Mouse (Mus musculus) adrenal gland, postnatal 36 days (tissue): ENCODE measurements around the gene Il17re. TPM values are rescaled to one million over a fixed set of nuclear protein-coding genes. Genes with fewer than 3 reads are reported as not detected.

Experiments
- DNase-seq, 2 experiments: peaks; one replicate each; pipeline ENCODE4 v3.0.0; 2021; ENCODE audit warnings: mixed read lengths in 1 of 2
- microRNA-seq: library from miRNA; unstranded; fragments of <30 nt; microRNA quantifications from one replicate; pipeline ENCODE4 v1.2.0, GENCODE M21; 2021
- total RNA-seq, 2 experiments: library from RNA; stranded (reverse); gene quantifications; 2 replicates each; pipeline ENCODE4 v1.2.3; 2021

Il17re gene
- total RNA-seq, 2 experiments from 2014 or later = 0.50 to 0.76 TPM

DNA sequence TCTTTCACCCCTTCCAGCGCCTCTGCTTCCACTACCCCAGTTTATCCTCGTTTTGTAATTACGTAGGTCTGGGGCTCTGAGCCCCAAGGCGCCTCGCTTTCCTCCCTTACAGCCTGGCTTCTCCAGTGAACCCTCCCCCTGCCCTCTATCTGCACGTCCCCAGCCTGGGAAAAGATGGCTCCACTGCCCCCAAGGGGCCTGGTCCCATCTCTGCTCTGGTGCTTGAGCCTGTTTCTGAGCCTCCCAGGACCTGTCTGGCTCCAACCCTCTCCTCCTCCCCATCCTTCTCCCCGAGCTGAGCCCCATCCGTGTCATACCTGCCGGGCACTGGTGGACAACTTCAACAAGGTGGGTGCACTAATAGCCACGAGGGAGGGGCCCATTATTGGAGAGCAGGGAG, 25.4 kb downstream of the Il17re start:
- peak; percentile 25 to 34 for DNase-seq

DNA sequence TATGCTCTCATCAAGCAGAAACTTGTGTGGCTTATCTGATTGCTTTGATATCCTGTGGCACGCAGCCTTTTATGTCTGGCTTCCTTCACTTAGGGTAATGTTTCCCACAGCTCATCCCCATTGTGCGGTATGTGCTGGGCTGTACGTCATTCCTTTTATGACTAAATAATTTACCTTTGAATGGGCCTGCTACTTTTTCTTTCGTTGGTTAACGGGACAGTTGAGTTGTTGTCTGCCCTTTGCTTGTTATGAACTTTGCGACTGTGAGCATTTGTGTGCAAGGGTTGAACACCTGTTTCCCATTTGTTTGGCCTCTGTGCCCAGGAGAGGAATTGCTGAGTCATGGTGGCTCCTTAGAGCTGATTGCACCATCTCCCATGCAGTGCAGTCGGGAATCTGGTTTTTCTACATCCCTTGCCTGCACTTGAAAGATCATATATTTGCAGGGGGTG, 28.9 kb downstream of the Il17re start:
- peak in 1 of 2 experiments; percentile 36 for DNase-seq

DNA sequence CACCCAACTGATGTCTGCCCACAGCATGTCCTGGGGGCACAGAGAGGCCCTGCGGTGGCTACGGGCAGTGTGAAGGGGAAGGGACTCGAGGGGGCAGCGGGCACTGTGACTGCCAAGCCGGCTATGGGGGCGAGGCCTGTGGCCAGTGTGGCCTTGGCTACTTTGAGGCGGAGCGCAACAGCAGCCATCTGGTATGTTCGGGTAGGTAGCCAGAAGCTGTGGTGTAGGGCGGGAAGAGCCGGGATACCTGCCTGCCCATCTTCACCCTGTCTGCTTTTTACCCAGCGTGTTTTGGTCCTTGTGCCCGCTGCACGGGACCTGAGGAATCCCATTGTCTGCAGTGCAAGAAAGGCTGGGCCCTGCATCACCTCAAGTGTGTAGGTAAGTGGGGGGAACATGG, 31.1 kb downstream of the Il17re start:
- no peak for DNase-seq

DNA sequence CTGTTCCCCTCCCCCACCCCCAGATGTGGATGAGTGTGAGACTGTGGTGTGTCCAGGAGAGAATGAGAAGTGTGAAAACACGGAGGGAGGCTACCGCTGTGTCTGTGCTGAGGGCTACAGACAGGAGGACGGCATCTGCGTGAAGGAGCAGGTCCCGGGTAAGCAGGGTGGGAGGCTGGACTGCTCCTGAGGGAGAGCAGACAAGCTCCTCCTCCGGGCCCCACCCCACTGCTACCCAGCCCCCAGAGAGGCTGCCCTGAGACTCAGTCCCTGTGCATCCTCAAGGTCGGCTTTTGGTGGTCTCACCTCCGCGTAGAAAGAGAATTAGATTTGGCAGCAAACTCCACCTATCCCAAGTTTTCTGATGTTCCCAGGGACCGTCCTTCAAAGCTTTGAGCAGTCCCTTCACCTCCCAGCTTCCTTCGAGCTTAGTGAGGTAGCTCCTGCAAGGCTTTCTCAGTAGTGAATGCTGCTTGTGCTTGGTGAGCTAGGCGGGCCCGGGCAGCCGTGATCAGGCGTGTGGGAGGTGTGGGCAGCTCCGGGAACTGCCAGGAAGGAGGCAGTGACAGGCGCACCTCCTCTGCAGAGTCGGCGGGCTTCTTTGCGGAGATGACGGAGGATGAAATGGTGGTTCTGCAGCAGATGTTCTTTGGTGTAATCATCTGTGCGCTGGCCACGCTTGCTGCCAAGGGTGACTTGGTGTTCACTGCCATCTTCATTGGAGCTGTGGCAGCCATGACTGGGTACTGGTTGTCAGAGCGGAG, 34.0 kb downstream of the Il17re start:
- DNase-seq = no peak

DNA sequence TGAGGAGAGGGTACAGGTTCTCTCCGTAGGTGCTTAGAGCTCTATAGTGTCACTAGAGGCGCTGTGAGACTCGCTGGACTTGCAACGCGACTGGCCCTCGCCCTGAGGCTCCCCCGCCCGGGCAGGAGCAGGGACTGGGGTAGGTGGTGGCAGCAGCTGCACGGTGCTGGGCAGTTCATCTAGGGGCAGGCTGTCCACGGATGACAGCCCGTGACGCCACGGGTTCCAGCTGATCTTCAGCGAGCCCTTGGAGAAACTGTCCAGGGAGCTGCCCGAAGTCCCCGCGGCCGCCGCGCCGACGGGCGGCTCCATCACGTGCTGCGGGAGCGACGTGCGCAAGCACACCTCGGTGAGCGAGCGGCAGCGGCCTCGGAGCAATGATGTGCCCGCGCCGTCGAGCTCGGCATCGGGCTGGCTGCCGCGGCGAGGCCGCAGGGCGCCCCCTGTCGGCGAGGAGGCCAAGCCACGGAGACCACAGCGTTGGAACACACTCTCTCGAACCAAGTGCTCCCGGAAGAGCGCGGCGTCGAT, 36.0 kb downstream of the Il17re start:
- DNase-seq = peak; percentile 85 to 91

DNA sequence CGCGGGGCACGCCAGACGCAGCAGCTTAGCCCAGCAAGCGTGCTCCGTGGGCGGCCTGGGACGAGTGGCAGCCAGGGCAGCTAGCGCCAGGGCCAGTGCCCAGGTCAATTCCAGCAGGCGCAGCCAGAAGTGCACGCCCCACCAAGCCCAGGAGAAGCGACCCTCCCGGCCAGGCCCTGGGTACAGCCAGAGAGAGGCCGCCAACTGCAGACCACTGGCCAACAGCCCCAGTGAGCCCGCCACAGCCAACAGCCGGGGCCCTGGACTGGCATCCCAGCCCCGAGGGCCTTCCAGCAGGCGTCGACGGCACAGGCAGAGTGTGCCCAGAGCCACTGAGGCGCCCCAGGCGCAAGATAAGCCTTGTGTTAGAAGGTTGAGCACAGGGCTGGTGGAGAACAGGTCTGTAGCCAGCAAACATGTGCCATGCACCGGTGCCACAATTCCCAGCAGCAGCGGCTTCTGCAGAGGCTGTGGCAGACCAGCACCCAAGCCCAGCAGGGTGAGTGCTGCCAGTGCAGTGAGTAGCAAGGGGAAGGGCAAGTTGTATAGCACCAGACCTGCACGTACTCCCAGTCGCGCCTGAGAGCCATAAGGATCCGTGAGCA, 36.9 kb downstream of the Il17re start:
- no peak for DNase-seq

DNA sequence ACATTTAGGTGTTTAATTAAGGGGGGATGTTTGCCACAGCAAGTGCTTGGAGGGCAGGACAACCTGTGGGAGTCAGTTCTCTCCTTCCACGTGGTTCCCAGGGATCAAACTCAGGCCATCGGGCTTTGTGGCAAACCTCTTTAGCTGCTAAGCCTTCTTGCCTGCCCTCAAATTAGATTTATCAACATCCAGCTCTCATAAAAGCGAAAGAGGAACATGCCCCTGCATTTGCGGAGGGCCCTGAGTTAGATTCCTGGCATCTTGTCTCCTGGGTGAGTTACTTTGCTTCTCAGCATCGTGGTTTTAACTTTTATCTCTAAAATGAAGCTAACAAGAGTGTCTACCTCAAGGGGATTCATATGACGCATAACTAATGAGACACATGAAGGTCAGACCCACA, 41.1 kb downstream of the Il17re start:
- DNase-seq = no peak

DNA sequence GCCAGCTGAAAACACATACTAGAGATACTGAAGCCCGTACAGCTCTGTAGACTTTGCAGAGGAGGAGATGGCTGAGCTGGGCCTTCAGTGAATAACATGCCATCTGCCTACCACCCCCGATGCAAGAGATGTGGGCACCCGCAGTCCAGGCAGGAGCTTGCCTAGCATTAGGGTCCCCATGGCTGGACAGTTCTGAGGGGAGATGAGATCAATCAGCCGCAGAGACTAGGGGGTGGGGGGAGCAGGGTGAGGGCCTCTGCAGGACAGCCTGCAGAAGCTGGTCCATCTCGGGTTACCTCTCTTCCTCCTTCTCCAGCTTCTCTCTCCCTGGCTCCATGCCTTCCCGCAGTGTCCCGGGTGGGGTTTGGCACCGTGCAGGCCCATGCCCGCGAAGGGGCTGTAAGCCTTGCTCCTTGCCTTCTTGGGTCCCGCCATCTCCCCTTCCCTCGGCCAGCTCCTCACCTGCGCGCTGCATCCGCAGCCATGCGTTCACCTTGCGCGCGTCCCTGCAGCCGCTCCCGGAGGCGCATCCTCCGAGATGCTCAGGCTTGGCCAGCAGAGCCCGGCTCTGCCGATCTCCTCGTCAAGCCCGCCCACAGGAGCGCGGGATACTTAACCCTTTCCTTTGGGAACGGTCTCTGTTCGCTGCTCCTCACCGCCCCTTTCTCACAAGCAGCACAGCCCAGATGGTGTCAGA, 43.3 kb downstream of the Il17re start, which contains the start of gene Prrt3:
Gene Prrt3, minus strand, starts transcription at position 544 of the 697 bp plus-strand sequence.
- DNase-seq = no peak

DNA sequence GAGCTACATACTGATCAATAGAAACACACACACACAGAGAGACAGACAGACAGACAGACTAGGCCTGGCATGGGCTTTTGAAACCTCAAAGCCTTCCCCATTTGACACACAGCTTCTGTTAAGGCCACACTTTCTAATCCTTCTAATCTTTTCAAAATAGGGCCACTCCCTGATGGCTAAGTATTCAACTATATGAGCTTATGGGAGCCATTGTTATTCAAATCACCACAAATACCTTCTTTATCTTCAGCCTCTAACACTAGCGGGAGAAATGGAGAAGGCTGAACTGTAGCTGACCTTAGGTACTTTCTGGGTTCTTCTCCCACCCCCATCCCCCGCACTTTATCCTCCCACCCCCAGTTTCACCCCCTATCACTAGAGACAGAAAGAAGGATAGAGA, 44.5 kb downstream of the Il17re start:
- no peak for DNase-seq

DNA sequence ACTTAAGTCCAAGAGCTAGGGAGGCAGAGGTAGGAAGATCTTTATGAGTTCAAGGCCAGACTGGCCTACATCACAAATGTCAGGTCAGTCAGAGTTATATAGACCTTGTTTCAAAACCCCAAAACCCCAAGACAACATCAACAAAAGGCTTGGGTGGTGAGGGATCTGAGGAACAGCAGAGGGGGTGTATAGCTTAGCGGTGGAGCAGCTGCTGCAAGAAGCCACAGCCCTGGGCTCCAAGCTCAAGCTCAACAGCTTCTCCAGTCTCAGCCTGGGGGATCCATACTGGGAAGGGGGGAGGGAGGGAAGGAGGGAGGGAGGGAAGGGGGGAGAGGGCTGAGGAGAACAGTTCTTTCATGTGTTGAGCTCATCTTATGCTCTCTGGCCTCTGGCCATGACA, 47.4 kb downstream of the Il17re start:
- DNase-seq = no peak

DNA sequence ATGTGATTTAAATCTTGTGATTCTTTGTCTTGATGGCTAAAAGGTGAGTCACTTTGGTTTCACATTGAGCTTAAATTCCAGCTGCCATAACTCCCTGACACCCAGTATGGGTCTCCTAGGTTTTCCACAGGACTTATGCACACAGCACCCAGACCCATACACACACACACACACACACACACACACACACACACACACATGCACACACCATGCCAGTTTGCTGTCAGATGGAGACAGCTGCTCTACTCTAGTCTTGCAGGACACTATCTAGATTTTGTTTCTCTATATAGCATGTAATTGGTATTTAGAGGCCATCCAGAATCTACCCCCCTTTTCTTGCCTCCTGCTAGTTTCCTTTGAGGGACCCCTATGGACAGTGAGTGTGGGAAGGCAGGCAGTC, 48.8 kb downstream of the Il17re start:
- no peak for DNase-seq

DNA sequence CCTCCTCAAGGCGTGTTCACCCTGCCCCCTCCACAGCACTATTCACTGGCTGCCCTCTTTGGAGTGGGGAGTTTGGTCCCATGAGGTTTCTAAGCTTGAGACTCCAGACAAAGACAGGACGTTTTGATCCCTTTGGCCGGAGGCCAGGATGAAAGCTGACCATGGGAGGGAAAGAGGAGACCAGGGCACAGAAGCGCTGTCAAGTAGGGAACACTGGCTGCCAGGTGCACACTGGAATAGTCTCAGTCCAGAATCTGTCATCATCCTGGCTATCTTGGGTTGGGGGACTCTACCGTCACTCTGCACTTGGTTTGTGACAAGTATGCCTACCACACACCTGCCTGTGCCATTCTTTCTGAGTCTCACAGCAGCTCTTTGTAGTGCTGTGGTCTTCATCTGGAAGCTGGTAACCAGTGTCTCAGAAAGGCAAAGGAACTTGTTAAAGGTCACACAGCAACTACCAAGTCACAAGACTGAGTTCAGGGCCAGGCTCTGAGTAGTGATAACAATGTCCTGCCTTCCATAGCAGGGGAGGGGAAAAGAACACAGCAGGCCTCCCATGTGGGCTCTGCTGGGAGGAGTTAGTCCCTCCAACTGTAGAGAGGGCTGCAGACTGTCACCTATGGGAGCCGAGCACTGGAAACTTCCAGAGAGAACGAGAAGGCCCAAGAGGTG, 50.1 kb downstream of the Il17re start:
- DNase-seq = peak in 1 of 2 experiments; percentile 15

DNA sequence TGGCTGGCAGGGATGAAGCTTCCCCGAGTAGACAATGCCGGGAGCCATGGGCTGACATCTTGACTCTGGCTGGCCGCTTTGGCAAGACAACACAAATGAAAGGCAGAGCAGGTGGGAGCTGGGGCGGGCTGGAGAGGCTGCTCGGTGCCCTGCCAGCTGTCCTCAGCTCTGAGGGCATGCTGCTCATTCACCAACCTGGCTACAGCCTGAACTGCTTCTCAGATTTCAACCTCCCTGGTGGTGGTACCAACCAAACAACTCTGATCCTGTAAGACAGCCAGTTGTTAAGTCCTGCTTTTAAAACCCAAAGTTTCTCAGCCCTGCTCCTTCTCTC, 50.6 kb downstream of the Il17re start:
- DNase-seq = no peak

DNA sequence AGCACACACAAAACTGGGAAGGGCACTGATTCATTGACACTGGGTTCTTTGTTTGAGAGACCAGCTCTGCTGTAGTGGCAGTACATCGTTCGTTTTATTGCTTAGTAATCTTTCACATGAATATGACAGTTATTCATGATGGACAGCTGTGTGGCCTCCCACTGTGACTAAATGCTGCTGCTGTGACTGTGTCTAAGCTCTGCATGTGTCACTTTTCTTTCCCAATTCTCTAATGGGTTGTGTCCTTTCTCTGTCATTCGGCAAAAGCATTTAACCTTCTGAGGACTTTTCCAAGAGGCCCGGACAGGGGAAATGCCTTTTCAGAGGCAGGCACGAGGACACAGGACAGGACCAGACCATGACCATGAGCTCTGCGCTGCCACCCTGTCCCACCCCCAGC, 55.7 kb downstream of the Il17re start:
- peak in 1 of 2 experiments; percentile 44 for DNase-seq

DNA sequence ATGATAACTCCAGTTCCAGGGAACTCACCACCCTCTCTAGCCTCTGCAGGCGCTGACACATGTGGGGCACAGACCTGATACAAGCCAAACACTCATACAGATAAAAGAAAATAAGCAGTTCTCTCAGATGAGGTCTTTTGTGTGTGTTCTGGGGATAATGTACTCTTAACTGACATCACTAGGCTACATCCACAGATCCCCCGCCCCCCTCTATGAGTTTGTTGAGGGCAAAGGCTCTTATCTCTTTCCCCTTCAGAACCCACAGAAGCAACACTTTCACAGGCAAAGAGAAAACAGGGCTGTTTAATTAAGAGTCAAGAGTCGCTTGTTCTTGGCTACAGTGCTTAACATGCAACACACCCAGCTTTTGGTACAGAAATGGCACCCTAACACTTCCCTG, 56.3 kb downstream of the Il17re start:
- no peak for DNase-seq

DNA sequence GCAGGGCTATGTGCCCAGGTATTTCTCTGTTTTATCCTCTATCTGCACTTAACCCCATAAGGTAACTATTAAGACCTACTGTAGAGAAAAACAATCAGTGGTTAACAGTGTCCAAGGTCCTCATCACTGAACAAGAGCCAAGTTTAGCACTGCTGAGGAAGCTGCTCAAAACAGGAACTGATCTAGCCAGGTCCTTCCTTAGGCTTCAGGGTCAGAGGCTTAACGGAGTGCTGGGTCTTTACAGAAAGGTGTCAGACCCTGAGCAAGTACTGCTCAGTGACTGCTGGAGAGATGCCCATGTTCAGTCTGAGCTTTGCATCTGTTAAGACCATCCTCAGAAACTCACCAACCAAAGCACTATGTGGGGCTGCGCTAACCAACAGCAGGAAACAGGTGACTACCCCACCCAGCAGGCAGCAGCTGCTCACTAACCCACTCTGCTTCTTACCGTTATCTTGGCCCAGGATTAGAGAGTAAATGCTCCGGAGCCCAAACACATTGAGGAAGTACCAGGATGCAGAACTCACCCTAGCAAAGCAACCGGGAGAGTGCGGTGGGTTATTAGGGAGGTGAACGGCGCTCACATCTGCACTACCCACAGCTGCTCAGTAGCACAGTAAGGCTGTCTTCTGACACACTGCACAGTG, 59.3 kb downstream of the Il17re start:
- DNase-seq = no peak

Small RNA genes within 50 kb of the gene (microRNA-seq; reads per million reads assigned to microRNA genes)
- gene Gm24387 = not detected

Other genes starting within 250 kb of the Il17re start
- 10 to 100 TPM; 19.7 to 30.1 TPM for gene Mtmr14, start 220.6 kb upstream of the Il17re start, total RNA-seq
- gene Cpne9, start 176.2 kb upstream of the Il17re start, total RNA-seq = 1 to 10 TPM; 1.1 TPM
- gene Brpf1, start 151.3 kb upstream of the Il17re start, total RNA-seq = 10 to 100 TPM; 25.2 to 27.2 TPM
- 10 to 100 TPM; 14.0 to 15.4 TPM for gene Ogg1, start 131.5 kb upstream of the Il17re start, total RNA-seq
- 10 to 100 TPM; 46.4 to 53.9 TPM for gene Camk1, start 114.5 kb upstream of the Il17re start, total RNA-seq
- gene Tada3, start 80.6 kb upstream of the Il17re start, total RNA-seq = 10 to 100 TPM; 36.3 to 43.8 TPM
- gene Arpc4, start 80.4 kb upstream of the Il17re start, total RNA-seq = 100 to 1,000 TPM; 193 to 213 TPM
- gene Ttll3, start 69.2 kb upstream of the Il17re start, total RNA-seq = 1 to 10 TPM; 2.2 to 3.6 TPM
- gene Rpusd3, start 39.1 kb upstream of the Il17re start, total RNA-seq = 1 to 10 TPM; 4.6 to 7.2 TPM
- 100 to 1,000 TPM; 344 to 362 TPM for gene Cidec, start 22.7 kb upstream of the Il17re start, total RNA-seq
- gene Jagn1, start 15.9 kb upstream of the Il17re start, total RNA-seq = 10 to 100 TPM; 45.0 to 50.6 TPM
- gene Il17rc, start 12.9 kb downstream of the Il17re start, total RNA-seq = 10 to 100 TPM; 18.1 to 19.5 TPM
- 10 to 100 TPM; 55.9 to 58.0 TPM for gene Creld1, start 24.8 kb downstream of the Il17re start, total RNA-seq
- gene Prrt3, start 43.4 kb downstream of the Il17re start, total RNA-seq = under 1 TPM; 0.17 to 0.26 TPM
- 100 to 1,000 TPM in 1 of 2 experiments, 10 to 100 TPM in 1; 96.2 to 122 TPM for gene Emc3, start 73.2 kb downstream of the Il17re start, total RNA-seq
- gene Fancd2, start 73.2 kb downstream of the Il17re start, total RNA-seq = 1 to 10 TPM in 1 of 2 experiments, under 1 TPM in 1; 0.83 to 1.5 TPM
- gene Fancd2os, start 142.2 kb downstream of the Il17re start, total RNA-seq = under 1 TPM in 1 of 2 experiments, not detected in 1; 0.40 TPM
- gene Brk1, start 146.3 kb downstream of the Il17re start, total RNA-seq = 100 to 1,000 TPM; 164 to 225 TPM
- gene Vhl, start 165.5 kb downstream of the Il17re start, total RNA-seq = 10 to 100 TPM; 27.1 to 32.8 TPM
- gene Irak2, start 180.0 kb downstream of the Il17re start, total RNA-seq = 10 to 100 TPM; 17.8 to 21.9 TPM
- gene Tatdn2, start 238.6 kb downstream of the Il17re start, total RNA-seq = 10 to 100 TPM; 58.0 to 60.5 TPM